Mouse (Mus musculus): Measurements from ENCODE around the gene Ddr2. TPM values are rescaled to one million over a fixed set of nuclear protein-coding genes. Genes with fewer than 3 reads are reported as not detected.
A peak's percentile ranks its signal among the peaks of the same experiment; 100 is the strongest.

Gene Ddr2
- polyA plus RNA-seq, 2 experiments = 0.47 to 0.72 TPM

DNA sequence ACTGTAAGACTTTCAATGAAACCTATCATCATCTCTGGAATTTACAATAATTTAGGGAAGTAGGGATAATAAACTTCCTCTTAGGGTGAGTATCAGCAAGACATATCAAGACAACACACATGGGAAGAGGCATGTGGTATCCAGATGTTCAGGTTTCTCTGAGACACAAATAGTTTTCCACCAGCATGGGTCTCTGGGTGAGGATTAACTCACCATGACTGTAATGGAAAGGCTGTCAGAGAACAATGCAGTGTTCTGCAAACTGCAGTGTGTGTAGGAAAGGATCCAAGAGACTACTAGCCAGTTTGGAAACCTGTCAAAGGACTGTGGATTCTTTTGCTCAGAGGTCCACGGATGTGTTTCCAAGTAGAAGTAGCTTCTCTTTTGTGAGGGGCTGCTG lies 124.4 kb downstream of the Ddr2 start:
- Histone ChIP-seq H3K27ac (no peak overlapping the region), H3K27me3 (ENCODE audit: control insufficient read depth, insufficient read depth, low read length) (no peaks in the 10 kb centered on the region), H3K4me3 (ENCODE audit: insufficient read depth in 1 of 2, low read depth in 2 of 2, low read length in 2 of 2) (no peak overlapping the region), H3K9ac (replicated peaks) (no peak overlapping the region), H3K9me3 (ENCODE audit: control insufficient read depth, low read length) (no peaks in the 10 kb centered on the region), H3K4me1 (replicated peaks; ENCODE audit: control insufficient read depth in 2 of 2, insufficient read depth in 2 of 2, low read length in 1 of 2) (no peaks in the 10 kb centered on the region), H3K36me3 (replicated peaks; ENCODE audit: control insufficient read depth, insufficient read depth, low read depth) (no peaks in the 10 kb centered on the region), H3K4me2 (ENCODE audit: low read depth) (no peak overlapping the region)
- TF ChIP-seq CTCF (IDR thresholded peaks at IDR 0.05; ENCODE audit: low read depth) (no peak), EP300 (IDR thresholded peaks at IDR 0.05; ENCODE audit: low read depth) (no peak)
- no peak for DNase-seq (ENCODE audit: low read depth in 3 of 3, low spot score in 3 of 3)
- ATAC-seq (ENCODE audit: insufficient read depth) = no peak
- WGBS (ENCODE audit: insufficient replicate concordance) = 59% methylated on average over 1 of the region's 1 CpGs

DNA sequence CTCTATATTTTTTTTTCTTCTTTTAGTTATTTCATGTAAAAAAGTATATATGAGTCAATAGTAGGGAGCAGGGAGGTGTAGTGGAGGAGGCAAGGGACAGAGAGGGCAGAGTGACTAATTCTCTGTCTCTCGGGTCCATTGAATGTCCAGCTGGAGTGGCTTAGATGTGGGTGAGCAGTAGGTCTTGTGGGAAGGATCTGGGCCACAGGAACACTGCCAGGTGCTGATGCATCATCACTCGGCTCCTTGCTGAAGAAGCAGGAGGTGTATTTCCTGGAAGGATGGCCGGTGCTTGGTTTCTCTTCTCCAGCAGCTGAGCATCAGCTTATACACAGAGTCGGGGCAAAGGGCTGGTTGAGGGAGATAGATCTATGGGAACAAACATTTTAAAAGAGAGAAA lies 132.9 kb downstream of the Ddr2 start:
- Histone ChIP-seq H3K4me2 (ENCODE audit: low read depth) (no peak overlapping the region), H3K27me3 (ENCODE audit: control insufficient read depth, insufficient read depth, low read length) (no peaks in the 10 kb centered on the region), H3K9ac (replicated peaks) (no peak overlapping the region), H3K4me1 (replicated peaks; ENCODE audit: control insufficient read depth in 2 of 2, insufficient read depth in 2 of 2, low read length in 1 of 2) (no peaks in the 10 kb centered on the region), H3K36me3 (replicated peaks; ENCODE audit: control insufficient read depth, insufficient read depth, low read depth) (no peaks in the 10 kb centered on the region), H3K4me3 (ENCODE audit: insufficient read depth in 1 of 2, low read depth in 2 of 2, low read length in 2 of 2) (no peak overlapping the region), H3K27ac (no peak overlapping the region), H3K9me3 (ENCODE audit: control insufficient read depth, low read length) (no peaks in the 10 kb centered on the region)
- WGBS (ENCODE audit: insufficient replicate concordance) = 60% methylated on average over 4 of the region's 4 CpGs
- DNase-seq (ENCODE audit: low read depth in 3 of 3, low spot score in 3 of 3) = no peak
- no peak for TF ChIP-seq EP300 (IDR thresholded peaks at IDR 0.05; ENCODE audit: low read depth)
- ATAC-seq (ENCODE audit: insufficient read depth) = no peak

DNA sequence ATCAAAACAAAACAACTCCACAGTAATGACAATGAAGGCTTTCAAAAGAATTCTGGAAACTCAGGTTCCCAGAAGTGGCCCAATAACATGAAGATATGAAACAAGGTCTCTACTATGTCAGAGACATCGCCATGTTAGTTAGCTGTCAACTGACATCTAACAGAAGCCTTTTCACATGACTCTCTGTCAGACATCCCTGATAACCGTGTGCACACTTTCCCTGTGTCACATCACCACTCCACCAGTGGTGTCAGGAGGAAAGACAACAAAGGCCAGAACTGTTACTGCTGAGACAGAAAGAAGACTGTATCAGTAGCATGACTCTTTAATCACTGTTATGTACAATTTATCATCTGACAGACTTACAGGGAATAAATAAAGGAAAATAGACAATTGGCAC lies 138.6 kb downstream of the Ddr2 start:
- H3K9me3 ChIP-seq (ENCODE audit: control insufficient read depth, low read length) = no peaks in the 10 kb centered on the region
- WGBS (ENCODE audit: insufficient replicate concordance) = 45% methylated on average over 2 of the region's 2 CpGs

DNA sequence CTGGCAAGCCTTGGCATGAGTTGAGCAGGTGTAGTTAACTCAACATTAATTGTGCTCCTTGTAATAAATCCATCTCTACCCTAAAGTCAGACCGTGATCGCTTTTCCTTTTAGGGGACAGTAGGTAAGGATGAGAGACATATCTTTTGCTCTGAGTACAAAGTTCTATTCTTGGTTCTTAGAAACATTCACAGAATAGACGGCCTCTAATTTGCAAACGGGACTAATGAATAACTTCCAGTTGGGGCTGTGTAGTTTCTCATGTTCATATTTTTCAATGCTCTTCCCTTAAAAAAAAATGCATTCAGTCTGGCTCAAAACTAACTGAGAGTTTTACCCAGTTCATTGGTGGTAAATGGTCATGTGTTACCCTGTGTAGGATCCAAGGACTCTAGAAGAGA lies 139.6 kb downstream of the Ddr2 start:
- no peak overlapping the region for H3K4me3 ChIP-seq (ENCODE audit: insufficient read depth in 1 of 2, low read depth in 2 of 2, low read length in 2 of 2)
- no peaks in the 10 kb centered on the region for H3K27me3 ChIP-seq (ENCODE audit: control insufficient read depth, insufficient read depth, low read length)
- ATAC-seq (ENCODE audit: insufficient read depth) (no peak), DNase-seq (ENCODE audit: low read depth in 3 of 3, low spot score in 3 of 3) (no peak)
- H3K36me3 ChIP-seq (replicated peaks; ENCODE audit: control insufficient read depth, insufficient read depth, low read depth) = no peaks in the 10 kb centered on the region
- WGBS (ENCODE audit: insufficient replicate concordance) = 75% methylated on average over 4 of the region's 4 CpGs
- H3K9me3 ChIP-seq (ENCODE audit: control insufficient read depth, low read length) = no peaks in the 10 kb centered on the region
- no peak overlapping the region for H3K4me2 ChIP-seq (ENCODE audit: low read depth)
- no peak overlapping the region for H3K27ac ChIP-seq
- TF ChIP-seq CTCF (IDR thresholded peaks at IDR 0.05; ENCODE audit: low read depth) = no peak
- no peak for TF ChIP-seq EP300 (IDR thresholded peaks at IDR 0.05; ENCODE audit: low read depth)
- peaks cover 3 to 9% of the 10 kb centered on the region in 2 experiments; a peak in 2 of 4 replicates for H3K4me1 ChIP-seq (replicated peaks; ENCODE audit: control insufficient read depth in 2 of 2, insufficient read depth in 2 of 2, low read length in 1 of 2)
- no peak overlapping the region for H3K9ac ChIP-seq (replicated peaks)

More for the DNA sequence above, 138.6 kb downstream of the Ddr2 start:
- H3K36me3 ChIP-seq (replicated peaks; ENCODE audit: control insufficient read depth, insufficient read depth, low read depth) = no peaks in the 10 kb centered on the region
- no peak for ATAC-seq (ENCODE audit: insufficient read depth)
- H3K9ac ChIP-seq (replicated peaks) = no peak overlapping the region
- no peak overlapping the region for H3K27ac ChIP-seq
- H3K4me2 ChIP-seq (ENCODE audit: low read depth) = no peak overlapping the region
- no peaks in the 10 kb centered on the region for H3K27me3 ChIP-seq (ENCODE audit: control insufficient read depth, insufficient read depth, low read length)
- H3K4me3 ChIP-seq (ENCODE audit: insufficient read depth in 1 of 2, low read depth in 2 of 2, low read length in 2 of 2) = no peak overlapping the region
- no peak for TF ChIP-seq EP300 (IDR thresholded peaks at IDR 0.05; ENCODE audit: low read depth)
- TF ChIP-seq CTCF (IDR thresholded peaks at IDR 0.05; ENCODE audit: low read depth) = no peak
- H3K4me1 ChIP-seq (replicated peaks; ENCODE audit: control insufficient read depth in 2 of 2, insufficient read depth in 2 of 2, low read length in 1 of 2) = peaks cover 3 to 9% of the 10 kb centered on the region in 2 experiments; a peak in 2 of 4 replicates
- no peak for DNase-seq (ENCODE audit: low read depth in 3 of 3, low spot score in 3 of 3)

DNA sequence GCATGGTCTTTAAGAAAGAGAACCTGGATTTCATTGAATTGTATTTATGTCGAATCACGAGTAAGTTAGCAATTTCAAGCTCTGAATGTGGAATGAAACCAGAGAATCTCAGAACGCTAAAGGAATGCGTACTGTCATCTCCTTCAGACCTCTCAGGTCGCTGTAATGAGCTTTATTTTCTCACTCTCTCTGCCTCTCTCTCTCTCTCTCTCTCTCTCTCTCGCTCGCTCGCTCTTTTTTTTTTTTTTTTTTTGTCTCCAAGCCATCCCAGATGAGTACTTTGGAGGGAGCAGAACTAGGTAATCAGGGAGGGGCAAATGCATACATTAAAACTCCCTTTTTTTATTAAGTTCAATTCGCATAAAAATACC lies 141.1 kb downstream of the Ddr2 start:
- Histone ChIP-seq H3K36me3 (replicated peaks; ENCODE audit: control insufficient read depth, insufficient read depth, low read depth) (no peaks in the 10 kb centered on the region), H3K9me3 (ENCODE audit: control insufficient read depth, low read length) (no peaks in the 10 kb centered on the region), H3K4me2 (ENCODE audit: low read depth) (peak overlapping the region; percentile 77), H3K4me1 (replicated peaks; ENCODE audit: control insufficient read depth in 2 of 2, insufficient read depth in 2 of 2, low read length in 1 of 2) (peaks cover 3 to 9% of the 10 kb centered on the region in 2 experiments; a peak in 2 of 4 replicates), H3K9ac (replicated peaks) (peak overlapping the region; percentile 64), H3K4me3 (ENCODE audit: insufficient read depth in 1 of 2, low read depth in 2 of 2, low read length in 2 of 2) (peak overlapping the region; percentile 60), H3K27ac (peak overlapping the region; percentile 9), H3K27me3 (ENCODE audit: control insufficient read depth, insufficient read depth, low read length) (no peaks in the 10 kb centered on the region)
- 1% methylated on average over 9 of the region's 9 CpGs for WGBS (ENCODE audit: insufficient replicate concordance)
- ATAC-seq (ENCODE audit: insufficient read depth) (peak; percentile 43), DNase-seq (ENCODE audit: low read depth in 3 of 3, low spot score in 3 of 3) (no peak)
- TF ChIP-seq EP300 (IDR thresholded peaks at IDR 0.05; ENCODE audit: low read depth) = no peak
- TF ChIP-seq CTCF (IDR thresholded peaks at IDR 0.05; ENCODE audit: low read depth) = no peak
